Mouse (Mus musculus) stomach, postnatal 0 days (tissue): Measurements from ENCODE around the gene Irak2.

Experiments used
- CTCF ChIP-seq: IDR thresholded peaks from 2 replicates; pipeline ENCODE4 v1.5.1; 2016; ENCODE audit warnings: antibody characterized with exemption, low read depth, mild to moderate bottlenecking, moderate library complexity
- EP300 ChIP-seq: optimal IDR thresholded peaks from 2 replicates; pipeline ENCODE3; 2016; ENCODE audit warnings: antibody characterized with exemption

DNA sequence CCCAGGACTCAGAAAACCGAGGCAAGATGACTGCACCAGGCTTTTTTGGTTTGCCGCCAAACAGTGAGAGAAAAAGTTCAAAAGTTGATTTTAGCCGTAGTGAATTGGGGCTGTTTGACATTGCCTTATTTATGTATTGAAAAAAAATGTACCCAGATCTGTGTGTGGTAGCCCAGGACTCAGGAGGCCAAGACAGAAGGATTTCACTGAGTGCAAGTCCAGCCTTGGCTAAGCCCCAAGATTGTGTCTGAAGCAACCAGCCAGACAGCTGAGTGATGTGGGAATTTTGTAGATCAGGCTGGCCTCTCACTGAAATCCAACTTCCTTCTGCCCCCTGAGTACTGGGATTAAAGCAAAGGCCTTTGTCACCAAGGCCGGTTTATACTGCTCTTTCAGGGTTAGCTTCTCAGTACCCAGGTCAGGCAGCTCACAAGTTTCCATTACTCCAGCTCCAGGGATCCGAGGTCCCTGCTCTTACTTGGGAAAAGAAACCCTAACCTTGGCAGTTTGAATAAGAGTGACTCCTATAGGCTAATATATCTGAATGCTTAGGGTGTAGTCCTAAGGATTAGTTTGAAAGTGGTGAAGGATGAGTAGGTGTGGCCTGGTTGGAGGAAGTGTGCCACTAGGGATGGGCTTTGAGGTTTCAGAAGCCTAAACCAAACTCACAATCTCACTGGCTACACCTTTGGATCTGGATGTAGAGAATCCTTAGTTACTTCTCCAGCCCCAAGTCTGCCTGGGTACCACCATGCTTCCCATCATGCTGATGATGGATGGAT lies 13.1 kb upstream of the Irak2 start:
- no peak for TF ChIP-seq CTCF
- no peak for TF ChIP-seq EP300
